ENCODE assay signal across 20 mouse cellular contexts in genomic region chr17:48043154-48043880, GRCm38 (mm10). TPM values are rescaled to one million over a fixed set of nuclear protein-coding genes. Genes with fewer than 3 reads are reported as not detected.
DNase-seq lines count a peak whose midpoint lies in the region; ATAC-seq and TF ChIP-seq lines count a peak whose summit lies in the region.
"Had no signal": no experiment of that assay in that cellular context is flagged by ENCODE, and none has a peak within 500 bp of the region (broad histone marks: within the 10 kb centered on the region; RNA-seq: fewer than 3 reads in every experiment).

No protein-coding gene starts in this region.

- whole genome bisulfite sequencing in kidney, postnatal 0 days, result 83% methylated on average over 5 of the region's 5 CpGs
- WGBS in lung, adult 2 months, result 71% methylated on average over 5 of the region's 5 CpGs

- H3K9me3 ChIP-seq in kidney, postnatal 0 days (replicated peaks; ENCODE audit: low read length), result no peaks in the 10 kb centered on the region
- H3K9me3 ChIP-seq: forebrain, embryonic 12.5 days; liver, embryonic 15.5 days; neural tube, embryonic 15.5 days; stomach, embryonic 15.5 days had no signal

- DNase-seq in kidney, postnatal 0 days (ENCODE audit: low spot score), result no peak
- DNase-seq in kidney, postnatal 10 days, result no peak
- DNase-seq in lung, postnatal 36 days, result peak; percentile 60
- DNase-seq in lung, adult 2 months, result no peak
- peak; percentile 63 for DNase-seq in MEL-GATA-1-ER (ENCODE audit: extremely low read depth, low read depth)
- peak; percentile 11 for DNase-seq in splenic B cell, adult 2 months (ENCODE audit: low read depth, low spot score)
- DNase-seq in thymus, postnatal 36 days, result no peak
- DNase-seq in right cerebral cortex, postnatal 10 days (ENCODE audit: low spot score in 2 of 2), result no peak
- DNase-seq: adrenal gland, postnatal 10 days; cerebellum, adult 18-20 months; heart, adult 11 months; heart, postnatal 10 days; layer of hippocampus, adult 9-11 months; thymus, postnatal 14 days had no signal

- no peak for TF ChIP-seq POLR2A in lung, adult 2 months (IDR thresholded peaks at IDR 0.05; ENCODE audit: borderline replicate concordance, extremely low read depth, low read depth, low read length)

- ATAC-seq in kidney, postnatal 0 days (replicated peaks; ENCODE audit: low FRiP score, low read depth), result no peak
- ATAC-seq: hindbrain, embryonic 16.5 days had no signal

- H3K36me3 ChIP-seq in kidney, postnatal 0 days (ENCODE audit: insufficient read depth, low read length), result no peaks in the 10 kb centered on the region
- H3K36me3 ChIP-seq in splenic B cell, adult 2 months (ENCODE audit: control insufficient read depth, insufficient read depth, low read length, poor library complexity, severe bottlenecking), result no peaks in the 10 kb centered on the region
- H3K36me3 ChIP-seq: forebrain, embryonic 12.5 days; liver, embryonic 15.5 days; neural tube, embryonic 15.5 days; stomach, embryonic 15.5 days had no signal

- H3K4me2 ChIP-seq in kidney, postnatal 0 days (ENCODE audit: low read length), result no peak overlapping the region
- H3K4me2 ChIP-seq: forebrain, embryonic 12.5 days; liver, embryonic 15.5 days; neural tube, embryonic 15.5 days had no signal

- no peak overlapping the region for H3K27ac ChIP-seq in kidney, postnatal 0 days
- H3K27ac ChIP-seq: liver, embryonic 15.5 days; neural tube, embryonic 15.5 days had no signal

- peaks cover 13% of the 10 kb centered on the region; the same call in 1 of the 2 replicates for H3K4me1 ChIP-seq in kidney, postnatal 0 days (replicated peaks; ENCODE audit: insufficient read depth, low read length)
- H3K4me1 ChIP-seq in lung, adult 2 months (ENCODE audit: control insufficient read depth, insufficient read depth, low read length), result no peaks in the 10 kb centered on the region; the same call in 1 of the 2 replicates

- H3K9ac ChIP-seq in kidney, postnatal 0 days (ENCODE audit: low read depth, low read length), result no peak overlapping the region
- H3K9ac ChIP-seq: forebrain, embryonic 12.5 days; liver, embryonic 15.5 days; neural tube, embryonic 15.5 days; stomach, embryonic 15.5 days had no signal

- H3K4me3 ChIP-seq in kidney, postnatal 0 days (replicated peaks; ENCODE audit: low read depth, low read length), result no peak overlapping the region
- H3K4me3 ChIP-seq in lung, adult 2 months (replicated peaks; ENCODE audit: extremely low read depth, low read depth, low read length), result no peak overlapping the region
- H3K4me3 ChIP-seq: forebrain, embryonic 12.5 days; liver, embryonic 15.5 days; neural tube, embryonic 15.5 days; stomach, embryonic 15.5 days had no signal

- H3K27me3 ChIP-seq in kidney, postnatal 0 days (ENCODE audit: insufficient read depth, low read length), result no peaks in the 10 kb centered on the region
- H3K27me3 ChIP-seq in splenic B cell, adult 2 months (ENCODE audit: control insufficient read depth, insufficient read depth, low read length, poor library complexity, severe bottlenecking), result no peaks in the 10 kb centered on the region
- H3K27me3 ChIP-seq: stomach, embryonic 15.5 days had no signal

- TF ChIP-seq CTCF in kidney, postnatal 0 days (IDR thresholded peaks at IDR 0.05; ENCODE audit: low read depth), result peak; percentile 47
- TF ChIP-seq CTCF in lung, adult 2 months (IDR thresholded peaks at IDR 0.05; ENCODE audit: insufficient read depth, low read length), result no peak

RNA-seq across cellular contexts. Expression of gene 1700122O11Rik, which starts 5.2 kb away (rescaled TPM):
- polyA plus RNA-seq in kidney, postnatal 0 days (2015; fragmentation: Nextera tagmentation; extraction: Ambion mirVana), result not detected in 2 replicates
- not detected in 2 replicates for polyA plus RNA-seq in lung, adult 2 months (2012; rRNA removed)
- polyA plus RNA-seq: forebrain, embryonic 12.5 days; hindbrain, embryonic 16.5 days; kidney, embryonic 14.5 days; liver, embryonic 15.5 days; neural tube, embryonic 15.5 days; stomach, embryonic 15.5 days had no signal

RNA-seq across cellular contexts. Expression of gene 1700067P10Rik, which starts 45.8 kb away (rescaled TPM):
- polyA plus RNA-seq in kidney, postnatal 0 days (2015; fragmentation: Nextera tagmentation; extraction: Ambion mirVana), result not detected in 2 replicates
- not detected in 2 replicates for polyA plus RNA-seq in lung, adult 2 months (2012; rRNA removed)
- polyA plus RNA-seq: forebrain, embryonic 12.5 days; kidney, embryonic 14.5 days; liver, embryonic 15.5 days; neural tube, embryonic 15.5 days; stomach, embryonic 15.5 days had no signal

Comparison
In these comparisons a context has a peak if more than half of its experiments do, and no peak if none do; other contexts are left out.
1. DNase-seq: peak in lung, postnatal 36 days (single experiment), MEL-GATA-1-ER (single experiment) and splenic B cell, adult 2 months (single experiment); none in kidney, postnatal 0 days (single experiment), kidney, postnatal 10 days (single experiment), lung, adult 2 months (single experiment), thymus, postnatal 36 days (0 of 2) and right cerebral cortex, postnatal 10 days (0 of 2).